Mouse (Mus musculus) G1E (cell line): ENCODE measurements around the gene Rptor. TPM values are rescaled to one million over a fixed set of nuclear protein-coding genes. Genes with fewer than 3 reads are reported as not detected.

Experiments used
- ATAC-seq: 2 replicates; pipeline ENCODE4 v1.8.0; 2016; ENCODE audit warnings: mild to moderate bottlenecking; ENCODE audit not compliant: insufficient number of reproducible peaks, poor library complexity, low FRiP score, severe bottlenecking; ENCODE audit errors: extremely low read depth
- DNase-seq: peaks from one replicate; pipeline ENCODE4 v3.0.0; 2012; ENCODE audit warnings: low spot score
- H3K27me3 ChIP-seq: 2 replicates; pipeline ENCODE4 v1.6.1; 2012; ENCODE audit warnings: mild to moderate bottlenecking, low read length, inconsistent platforms; ENCODE audit not compliant: insufficient read depth
- H3K36me3 ChIP-seq: replicated peaks from 2 replicates; pipeline ENCODE3; 2012; ENCODE audit warnings: mild to moderate bottlenecking, inconsistent platforms
- H3K4me1 ChIP-seq: 2 replicates; pipeline ENCODE4 v1.6.1; 2012; ENCODE audit warnings: low read depth, low read length, inconsistent platforms, mixed read lengths; ENCODE audit not compliant: insufficient read depth
- H3K4me3 ChIP-seq: 2 replicates; pipeline ENCODE4 v1.5.1; 2012; ENCODE audit warnings: low read depth, mild to moderate bottlenecking, inconsistent platforms, low read length, moderate library complexity, mixed read lengths
- H3K9me3 ChIP-seq: replicated peaks from 2 replicates; pipeline ENCODE4 v1.6.1; 2012; ENCODE audit warnings: inconsistent platforms
- CTCF ChIP-seq: IDR thresholded peaks from 2 replicates; pipeline ENCODE4 v1.5.1; 2012; ENCODE audit warnings: low read depth, low read length, inconsistent platforms, mixed read lengths
- GATA1 ChIP-seq: IDR thresholded peaks from 2 replicates; pipeline ENCODE4 v1.6.1; 2012; ENCODE audit warnings: borderline replicate concordance, low read length, inconsistent platforms, mixed read lengths
- GATA2 ChIP-seq: IDR thresholded peaks from 2 replicates; pipeline ENCODE4 v1.6.1; 2012; ENCODE audit warnings: low read depth, low read length, inconsistent platforms, borderline replicate concordance
- POLR2AphosphoS5 ChIP-seq: IDR thresholded peaks from 2 replicates; pipeline ENCODE4 v1.6.1; 2012; ENCODE audit warnings: low read depth, low read length, inconsistent platforms; ENCODE audit not compliant: insufficient replicate concordance
- TAL1 ChIP-seq: conservative IDR thresholded peaks from 2 replicates; pipeline ENCODE4 v1.6.1; 2012; ENCODE audit warnings: low read depth, low read length, inconsistent platforms, mixed read lengths
- polyA plus RNA-seq: library from polyadenylated mRNA; stranded (reverse); fragments of >175 nt; gene quantifications from 2 replicates; pipeline ENCODE4 v1.2.3, GENCODE M21; 2012
- total RNA-seq, 2 experiments: library from RNA; stranded (forward) in 1 of 2; stranded (reverse) in 1 of 2; fragments of 200-1000 nt in 1 of 2; fragments of >200 nt in 1 of 2; fragmentation: Nextera tagmentation in 1 of 2; gene quantifications; 2 replicates each; pipeline ENCODE4 v1.2.3; 2014 to 2017

Gene Rptor
- total and polyA plus RNA-seq, 3 experiments, result 17.9 to 51.9 (median 46.5) TPM

DNA sequence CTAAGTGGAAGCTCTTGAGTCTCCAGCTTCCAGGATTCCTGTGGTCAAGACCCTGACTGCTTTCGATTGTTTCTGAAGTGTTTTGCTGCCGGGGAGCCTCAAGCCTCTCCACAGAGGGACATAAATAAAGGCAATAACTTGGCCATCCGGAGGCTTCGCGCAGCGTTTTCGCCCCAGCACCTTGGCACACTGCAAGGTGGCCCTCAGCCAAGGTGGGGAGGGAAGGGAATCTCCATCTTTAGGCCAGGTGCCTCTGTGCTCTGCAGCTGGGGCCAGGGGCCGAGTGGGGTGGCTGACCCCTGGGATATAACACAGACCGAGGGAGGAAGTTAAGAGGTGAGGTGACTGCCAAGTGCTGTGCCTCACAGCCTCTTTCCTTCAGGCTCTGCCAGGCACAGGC, 39.5 kb upstream of the Rptor start:
- DNase-seq (no peak), ATAC-seq (no peak)
- TF ChIP-seq CTCF (no peak), GATA2 (no peak), POLR2AphosphoS5 (no peak), GATA1 (no peak), TAL1 (no peak)
- peaks cover 3% of the 10 kb centered on the region; the same call in 1 of the 2 replicates for H3K4me1 ChIP-seq
- no peaks in the 10 kb centered on the region for H3K36me3 ChIP-seq
- H3K27me3 ChIP-seq, result peaks cover 58% of the 10 kb centered on the region
- no peak overlapping the region for H3K4me3 ChIP-seq
- H3K9me3 ChIP-seq, result no peaks in the 10 kb centered on the region

- TF ChIP-seq GATA2 (no peak), CTCF (no peak), POLR2AphosphoS5 (no peak), TAL1 (no peak), GATA1 (no peak)
- no peak for DNase-seq
- Histone ChIP-seq H3K36me3 (no peaks in the 10 kb centered on the region), H3K4me3 (no peak overlapping the region), H3K4me1 (peaks cover 3% of the 10 kb centered on the region; the same call in 1 of the 2 replicates), H3K9me3 (peaks cover 3% of the 10 kb centered on the region; the same call in 1 of the 2 replicates), H3K27me3 (peaks cover 55% of the 10 kb centered on the region)
- ATAC-seq, result no peak
These were observed 38.3 kb upstream of the Rptor start for GRCm38 (mm10) chr11:119564383-119564782.

GRCm38 (mm10) chr11:119565021-119565420, 37.7 kb upstream of the Rptor start:
- H3K4me1 ChIP-seq, result no peaks in the 10 kb centered on the region
- H3K36me3 ChIP-seq, result no peaks in the 10 kb centered on the region
- TF ChIP-seq TAL1 (no peak), POLR2AphosphoS5 (no peak), GATA1 (no peak), CTCF (no peak), GATA2 (no peak)
- peaks cover 53% of the 10 kb centered on the region for H3K27me3 ChIP-seq
- ATAC-seq, result no peak
- H3K4me3 ChIP-seq, result no peak overlapping the region
- DNase-seq, result no peak
- H3K9me3 ChIP-seq, result peaks cover 3% of the 10 kb centered on the region; the same call in 1 of the 2 replicates

DNA sequence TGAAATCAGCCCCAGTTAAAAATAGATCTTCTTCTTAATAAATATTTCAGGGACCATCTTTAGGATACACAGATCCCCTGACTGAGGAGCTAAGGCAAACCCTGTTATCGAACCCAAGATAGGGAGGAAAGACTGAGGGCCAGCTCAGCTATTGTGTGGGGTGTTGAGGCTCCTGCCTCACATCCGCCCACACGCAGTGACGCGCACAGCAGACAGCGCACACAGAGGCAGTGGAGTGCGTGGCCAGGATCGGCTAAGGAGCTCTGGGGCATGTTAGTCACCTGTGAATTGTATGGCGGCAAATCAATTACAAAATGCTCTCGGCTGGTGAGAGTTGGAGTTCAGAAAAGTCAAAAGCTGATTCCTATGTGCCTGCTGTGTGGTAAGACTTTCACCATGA, 37.0 kb upstream of the Rptor start:
- no peak for TF ChIP-seq TAL1
- no peak for TF ChIP-seq CTCF
- TF ChIP-seq GATA1, result no peak
- TF ChIP-seq GATA2, result no peak
- no peak for TF ChIP-seq POLR2AphosphoS5
- ATAC-seq, result no peak
- H3K27me3 ChIP-seq, result peaks cover 56% of the 10 kb centered on the region

DNA sequence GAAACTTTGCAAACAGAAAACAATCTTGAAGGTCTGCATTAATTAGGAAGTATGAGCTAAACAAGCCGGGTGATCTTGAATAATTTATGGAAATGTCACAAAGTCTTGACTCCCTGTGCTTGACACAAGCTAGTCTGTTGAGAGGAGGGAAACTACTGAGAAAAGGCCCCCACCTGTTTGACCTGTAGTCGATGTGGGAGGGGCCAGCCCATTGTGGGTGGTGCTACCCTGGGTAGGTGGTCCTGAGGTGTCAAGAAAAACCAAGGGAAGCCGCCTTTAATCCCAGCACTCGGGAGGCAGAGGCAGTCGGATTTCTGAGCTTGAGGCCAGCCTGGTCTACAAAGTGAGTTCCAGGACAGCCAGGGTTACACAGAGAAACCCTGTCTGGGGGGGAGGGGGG, 36.5 kb upstream of the Rptor start:
- no peak for ATAC-seq
- H3K4me1 ChIP-seq, result no peaks in the 10 kb centered on the region
- H3K27me3 ChIP-seq, result peaks cover 52% of the 10 kb centered on the region

More for the DNA sequence above, 37.0 kb upstream of the Rptor start:
- peaks cover 3% of the 10 kb centered on the region; the same call in 1 of the 2 replicates for H3K9me3 ChIP-seq
- no peaks in the 10 kb centered on the region for H3K36me3 ChIP-seq
- no peaks in the 10 kb centered on the region for H3K4me1 ChIP-seq
- DNase-seq, result no peak
- H3K4me3 ChIP-seq, result no peak overlapping the region

DNA sequence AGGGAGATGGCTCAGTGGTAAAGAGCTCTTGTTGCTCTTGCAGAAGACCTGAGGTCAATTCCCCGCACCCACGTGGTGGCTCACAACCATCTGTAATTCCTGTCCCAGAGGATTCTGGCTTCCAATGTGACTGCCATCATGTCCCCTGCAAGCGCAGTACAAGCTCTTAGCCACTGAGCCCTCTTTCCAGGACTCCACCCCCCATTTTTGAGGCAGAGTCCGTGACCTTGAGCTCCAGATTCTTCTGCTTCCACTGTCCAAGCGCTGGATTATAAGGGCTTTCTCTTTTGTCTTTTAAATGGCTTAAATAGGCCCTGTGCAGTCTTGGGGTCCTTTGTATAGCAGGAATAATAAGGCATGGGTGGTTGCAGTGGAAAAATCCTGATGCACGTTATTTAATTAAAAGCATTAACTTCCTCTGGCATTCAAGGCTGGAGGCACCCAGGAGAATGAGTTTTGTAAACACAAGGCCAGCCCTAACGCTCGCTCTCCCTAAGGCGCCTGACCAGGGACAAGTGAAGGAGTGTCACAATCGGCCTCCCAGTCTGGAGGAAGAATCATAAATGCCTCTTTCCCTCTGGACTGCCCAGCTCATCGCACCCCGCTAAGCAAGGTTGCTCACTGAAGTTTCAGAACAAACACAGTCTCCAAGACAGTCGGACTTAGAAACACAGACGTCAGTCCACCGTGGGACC, 30.2 kb upstream of the Rptor start:
- ATAC-seq (no peak), DNase-seq (no peak)
- Histone ChIP-seq H3K27me3 (peaks cover 44% of the 10 kb centered on the region), H3K4me3 (no peak overlapping the region), H3K9me3 (peaks cover 3% of the 10 kb centered on the region; the same call in 1 of the 2 replicates), H3K36me3 (no peaks in the 10 kb centered on the region), H3K4me1 (no peaks in the 10 kb centered on the region)
- TF ChIP-seq CTCF (no peak), GATA2 (no peak), TAL1 (no peak), POLR2AphosphoS5 (no peak), GATA1 (no peak)

More for the DNA sequence above, 36.5 kb upstream of the Rptor start:
- H3K4me3 ChIP-seq, result no peak overlapping the region
- DNase-seq, result no peak
- TF ChIP-seq TAL1, result no peak
- no peak for TF ChIP-seq CTCF
- no peak for TF ChIP-seq GATA2
- no peak for TF ChIP-seq GATA1
- TF ChIP-seq POLR2AphosphoS5, result no peak
- H3K9me3 ChIP-seq, result peaks cover 3% of the 10 kb centered on the region; the same call in 1 of the 2 replicates
- H3K36me3 ChIP-seq, result no peaks in the 10 kb centered on the region
